Mouse (Mus musculus) kidney, adult 9 months (tissue): ENCODE measurements around the gene Slc9a9.

Experiments
- DNase-seq: peaks from one replicate; pipeline ENCODE4 v3.0.0; 2022

Gene Slc9a9

DNA sequence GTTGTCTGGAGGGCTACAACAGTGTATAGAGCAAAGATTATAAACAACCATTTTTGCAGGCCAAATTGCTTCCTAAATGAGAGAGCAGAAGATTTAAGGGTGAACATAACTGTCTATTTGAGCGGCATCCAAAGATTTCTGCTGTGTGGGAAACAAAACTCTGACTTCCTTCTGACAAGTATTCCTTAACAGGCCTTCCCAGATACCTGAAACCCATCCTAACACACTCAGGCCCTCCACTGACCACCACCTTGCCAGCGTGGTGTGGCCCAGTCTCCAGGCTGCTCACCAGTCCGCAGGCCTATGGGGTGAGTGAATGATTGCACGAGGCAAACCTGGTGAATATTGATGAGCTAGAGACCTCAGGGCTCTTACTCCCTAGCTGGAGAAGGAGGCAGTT is 557.3 kb downstream of the Slc9a9 start:
- DNase-seq: no peak

DNA sequence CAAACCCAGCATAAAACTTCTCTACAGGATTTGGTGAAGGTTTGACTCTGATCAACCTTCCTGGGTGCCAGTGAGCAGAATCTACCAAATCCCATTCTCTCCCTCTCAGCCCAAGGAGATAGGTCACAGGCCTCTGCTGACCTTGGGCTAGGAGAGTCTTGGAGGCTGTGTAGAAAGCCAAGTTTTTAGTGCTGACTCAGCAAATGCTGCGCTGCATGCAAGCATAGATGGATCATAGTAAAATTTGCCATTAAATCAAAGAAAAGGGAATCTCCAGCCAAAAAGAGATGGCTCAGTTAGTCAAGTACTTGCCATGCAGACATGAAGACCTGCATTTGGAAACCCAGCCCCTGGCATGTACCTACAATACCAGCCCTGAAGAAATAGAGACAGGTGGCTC is 558.4 kb downstream of the Slc9a9 start:
- DNase-seq: no peak

DNA sequence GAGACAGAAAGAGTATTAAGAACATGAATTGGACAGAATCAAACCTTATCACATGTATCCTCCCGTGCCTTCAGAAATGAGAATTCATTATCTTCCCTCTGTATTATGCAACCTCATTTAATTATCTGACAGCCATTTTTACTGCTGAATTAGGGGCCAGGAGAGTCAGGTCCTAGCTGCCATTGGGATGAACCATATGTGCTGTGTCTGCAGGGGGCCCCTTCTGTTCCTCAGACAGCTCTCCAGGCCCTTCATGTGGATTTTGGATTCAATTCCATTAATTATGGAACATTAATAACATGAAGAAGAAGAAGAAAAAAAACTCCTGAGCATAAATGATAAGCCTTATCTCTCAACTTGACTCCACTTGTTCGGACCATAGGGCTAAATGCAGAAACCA is 559.4 kb downstream of the Slc9a9 start:
- DNase-seq: no peak

DNA sequence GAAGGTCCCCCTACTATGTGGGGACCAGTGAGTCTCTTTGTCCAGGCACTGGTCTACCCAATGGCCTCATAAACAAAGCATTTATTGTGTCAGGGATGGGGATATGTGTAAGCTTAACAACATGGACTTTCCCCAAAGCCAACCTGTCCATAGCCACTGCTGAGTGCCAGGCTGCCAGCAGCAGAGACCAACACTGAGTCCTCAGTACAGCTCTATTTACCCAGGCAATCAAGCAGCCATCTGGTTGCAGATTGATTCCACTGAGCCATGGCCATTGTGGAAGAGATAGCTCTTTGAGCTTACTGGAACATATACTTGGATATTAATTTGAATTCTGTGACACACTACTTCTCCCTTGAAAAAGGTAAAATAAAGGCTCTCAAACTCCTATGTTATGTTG is 570.2 kb downstream of the Slc9a9 start:
- no peak for DNase-seq

DNA sequence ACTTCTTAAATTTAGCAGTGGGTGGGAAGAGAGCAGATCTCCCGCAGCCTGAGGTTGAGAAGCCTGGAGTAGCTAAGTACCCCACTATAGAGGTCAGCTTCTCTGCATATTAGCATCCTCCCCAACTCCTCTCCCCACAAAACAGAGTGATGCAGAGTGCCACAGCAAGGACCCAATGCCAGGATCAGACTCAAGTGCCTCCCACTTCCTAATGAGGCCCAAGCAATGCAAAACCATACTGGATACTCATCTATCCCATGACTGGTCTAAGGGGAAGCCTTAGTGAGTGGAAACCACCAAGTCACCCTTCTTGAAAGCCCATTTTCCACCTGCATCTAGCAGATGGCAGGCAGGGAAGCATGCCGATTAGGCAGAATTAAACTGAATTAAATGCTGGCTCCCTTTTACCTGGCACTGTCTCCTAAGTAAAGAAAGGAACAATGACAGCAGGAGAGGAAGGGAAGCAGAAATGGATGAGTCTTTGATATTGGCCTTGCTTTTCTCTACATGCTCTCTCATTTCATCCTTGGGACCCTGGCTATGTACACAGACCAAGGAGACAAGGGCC is 573.0 kb downstream of the Slc9a9 start:
- DNase-seq: no peak

DNA sequence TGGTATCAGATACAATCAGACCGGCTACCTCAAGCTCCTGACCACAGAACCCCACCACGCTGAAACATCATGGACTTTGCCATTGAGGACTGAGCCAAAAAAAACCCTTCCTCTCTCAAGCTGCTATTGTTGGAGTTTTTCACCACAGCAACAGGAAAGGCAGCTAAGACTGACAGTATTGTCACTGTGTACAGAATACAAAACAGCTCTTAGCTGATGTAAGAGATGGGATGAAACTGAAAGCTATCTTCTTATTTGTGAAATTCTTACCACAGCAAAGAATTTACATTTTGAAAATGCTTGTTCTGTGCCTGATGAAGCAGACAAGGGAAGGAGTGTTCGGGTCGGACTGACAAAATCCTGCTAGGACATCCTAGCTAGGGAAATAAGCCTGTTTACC is 584.5 kb downstream of the Slc9a9 start:
- DNase-seq: no peak

DNA sequence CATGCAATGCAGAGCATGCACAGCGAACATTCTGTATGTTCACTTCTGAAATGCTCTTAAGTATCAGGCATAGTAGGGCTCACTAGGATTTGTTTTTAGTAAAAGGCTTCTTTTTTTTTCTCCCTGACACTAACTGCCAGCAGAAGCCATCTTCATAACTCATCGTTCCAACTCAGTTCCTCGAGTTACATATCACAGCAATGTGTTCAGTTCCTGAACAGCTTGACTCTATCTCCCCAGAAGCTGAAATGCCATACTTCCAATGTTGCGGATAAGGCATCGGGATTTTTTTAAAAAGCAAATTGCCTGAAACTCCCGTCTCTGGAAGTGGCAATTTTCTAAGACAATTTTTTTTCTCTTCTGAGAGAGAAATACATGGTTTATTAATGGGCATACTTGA is 586.1 kb downstream of the Slc9a9 start:
- no peak for DNase-seq

DNA sequence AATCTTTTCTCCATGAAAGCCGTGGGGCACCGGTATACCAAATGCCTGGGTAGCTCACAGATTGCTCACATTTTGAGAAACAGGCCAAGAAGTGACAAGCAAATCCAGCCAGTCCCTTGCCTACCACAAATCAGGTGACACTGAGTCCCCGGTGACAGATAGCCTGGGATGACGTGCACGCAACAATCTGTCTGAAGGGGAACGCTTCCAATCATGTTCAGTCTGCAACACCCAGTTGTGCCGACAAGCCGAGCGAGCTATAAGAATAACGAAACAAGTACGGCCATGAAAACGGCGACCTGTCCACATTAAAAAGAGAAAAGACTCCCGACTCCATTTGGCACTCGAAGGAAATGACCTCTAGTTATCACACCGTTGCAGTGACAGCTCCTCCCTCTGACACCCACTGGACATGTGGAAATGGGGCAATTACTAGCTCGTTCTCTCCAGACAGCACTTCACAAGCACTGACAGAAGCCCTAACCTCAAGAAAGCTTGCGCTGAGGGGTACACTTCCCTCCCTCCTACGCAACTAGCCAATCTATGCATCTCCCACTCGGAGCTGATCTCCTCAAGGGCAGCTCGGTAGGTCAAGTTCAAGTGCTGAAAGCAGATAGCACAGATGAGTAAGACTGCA is 587.1 kb downstream of the Slc9a9 start:
- DNase-seq: no peak

DNA sequence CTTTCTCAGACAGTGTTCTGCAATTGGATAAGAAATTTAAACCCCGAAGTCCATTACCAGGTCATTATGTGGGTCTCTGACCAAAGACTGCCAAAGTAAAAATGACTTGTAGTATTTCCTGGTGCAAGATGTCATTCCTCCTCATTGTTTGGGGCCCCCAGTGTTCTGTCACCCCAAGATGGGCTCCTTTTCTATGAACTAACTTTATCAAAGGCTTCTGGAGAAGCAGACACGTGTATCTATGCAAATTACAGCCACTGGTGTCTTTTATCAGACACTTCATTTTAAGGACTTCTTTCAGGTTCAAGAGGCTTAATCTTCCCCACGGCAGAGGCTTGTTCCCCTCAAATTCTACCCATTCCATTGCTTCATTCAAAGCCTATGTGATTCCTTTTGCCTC is 593.1 kb downstream of the Slc9a9 start:
- no peak for DNase-seq

DNA sequence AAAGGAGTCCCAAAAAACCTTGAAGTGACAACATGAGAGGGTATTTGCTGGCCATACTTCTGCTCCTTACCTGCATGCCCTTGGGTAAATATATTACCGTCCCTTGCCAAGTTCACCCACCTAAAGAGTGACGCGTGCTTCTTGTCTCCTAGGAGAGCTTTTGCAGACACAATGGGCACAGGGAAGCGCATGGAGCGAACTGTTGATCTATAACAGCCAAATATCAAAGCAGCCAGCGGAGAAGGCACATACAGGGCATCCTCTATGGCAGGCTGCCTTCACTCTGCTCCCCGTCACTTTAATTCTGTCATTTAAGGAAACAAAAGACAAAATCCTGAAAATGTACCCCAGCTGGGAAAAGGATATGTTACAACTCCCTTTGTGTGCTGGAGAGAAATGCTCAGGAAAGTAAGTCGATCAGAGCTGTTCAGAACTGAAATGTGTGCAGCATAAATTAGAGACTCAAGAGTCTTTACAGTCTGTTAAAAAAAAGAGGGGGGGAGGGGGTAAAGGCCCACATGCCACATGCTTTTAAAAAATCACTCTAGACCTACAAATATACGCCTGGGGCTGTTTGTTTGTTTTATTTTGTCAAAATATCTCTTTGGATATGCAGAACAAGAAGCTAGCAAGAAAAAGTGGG is 594.3 kb downstream of the Slc9a9 start:
- no peak for DNase-seq

DNA sequence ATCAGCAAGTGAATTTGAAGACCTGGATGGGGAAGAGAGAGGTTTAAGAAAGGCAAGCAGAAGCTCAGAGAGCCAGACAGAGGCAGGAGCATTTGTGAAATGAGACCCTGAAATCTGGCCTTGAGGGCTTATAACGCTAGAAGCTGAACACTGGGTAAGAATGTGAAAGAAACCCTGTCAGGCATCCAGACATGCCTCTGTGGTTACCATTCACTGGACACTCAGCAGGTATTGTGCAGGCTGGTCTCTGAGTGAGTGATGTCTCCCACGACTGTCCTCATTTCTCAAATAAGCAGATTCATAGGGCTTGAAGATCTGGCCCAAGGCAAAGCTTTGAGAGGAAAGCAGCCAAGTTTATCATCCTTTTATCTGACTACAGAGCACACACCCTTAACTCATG is 596.5 kb downstream of the Slc9a9 start:
- DNase-seq: no peak

DNA sequence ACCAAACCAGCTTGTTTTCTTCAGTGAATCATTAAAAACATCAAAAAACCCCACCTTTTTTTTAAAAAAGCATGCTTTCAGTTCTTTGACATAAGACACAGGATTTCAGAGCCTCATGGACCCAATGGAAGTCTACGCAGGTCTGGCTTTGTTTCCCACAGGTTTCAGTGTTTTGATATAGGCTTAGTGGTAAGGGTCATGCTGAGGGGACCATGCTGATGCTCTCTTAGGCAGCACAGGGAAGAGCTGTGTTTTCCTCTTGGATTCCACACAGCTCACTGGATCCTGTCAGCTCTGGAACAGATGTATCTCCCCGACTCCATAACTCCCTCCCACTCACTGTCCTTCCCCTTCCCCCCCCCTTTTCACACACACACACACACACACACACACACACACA is 597.2 kb downstream of the Slc9a9 start:
- no peak for DNase-seq

DNA sequence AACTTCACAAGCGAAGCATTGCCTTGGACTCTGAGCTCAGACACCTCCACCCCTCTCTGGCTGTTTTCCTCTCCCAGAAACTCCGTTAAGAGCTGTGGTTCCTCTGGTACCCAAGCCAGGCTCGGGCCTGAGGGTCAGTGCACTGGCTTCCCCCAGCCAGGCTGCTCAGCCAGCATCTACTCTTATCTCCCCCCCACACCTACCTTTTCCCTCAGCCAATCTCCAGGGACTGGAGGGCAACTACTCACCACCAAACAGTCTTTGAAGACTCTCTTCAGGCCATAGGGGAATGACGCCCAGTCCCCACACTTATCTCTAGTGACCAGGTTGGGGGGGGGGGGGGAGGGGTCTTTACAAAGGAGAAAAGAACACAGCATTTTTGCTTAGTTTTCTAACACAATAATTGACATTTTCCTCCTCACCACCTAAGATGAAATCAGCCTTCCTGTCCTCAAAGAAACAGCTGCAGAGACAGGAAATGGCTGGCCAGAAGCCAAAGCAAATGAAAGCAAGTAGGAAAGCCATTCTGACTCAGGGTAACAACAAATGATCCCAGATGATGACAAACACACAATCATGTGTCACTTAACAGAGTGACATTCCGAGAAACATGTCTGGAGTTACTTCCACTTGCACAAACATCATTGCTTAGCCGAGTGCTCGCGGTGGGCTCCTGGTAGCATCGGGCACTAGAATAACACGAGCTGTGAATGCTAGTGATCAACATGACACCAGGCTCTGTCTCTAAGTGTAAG is 610.1 kb downstream of the Slc9a9 start:
- peak; percentile 52 for DNase-seq
